In genomic region chr8:110266741-110267140, GRCm38 (mm10) we compare ENCODE assay signal across 8 mouse cellular contexts. TPM values are rescaled to one million over a fixed set of nuclear protein-coding genes. Genes with fewer than 3 reads are reported as not detected.
A peak's percentile ranks its signal among the peaks of the same experiment; 100 is the strongest.
DNase-seq lines count a peak whose midpoint lies in the region; ATAC-seq lines count a peak whose summit lies in the region.

Gene Hydin, plus strand, starts transcription at chr8:110266977.

- H3K4me3 ChIP-seq in forebrain, embryonic 14.5 days (ENCODE audit: low read depth, low read length) = peak within 1 kb of the TSS; percentile 23
- peak within 1 kb of the TSS; percentile 44 for H3K4me3 ChIP-seq in intestine, embryonic 16.5 days (ENCODE audit: low read length)

- peak; percentile 75 for ATAC-seq in cerebellum, adult (ENCODE audit: insufficient number of reproducible peaks, low FRiP score, low TSS enrichment)
- peak; percentile 96 for ATAC-seq in forebrain, embryonic 14.5 days
- peak; percentile 90 for ATAC-seq in intestine, embryonic 16.5 days

- H3K4me2 ChIP-seq in forebrain, embryonic 14.5 days (ENCODE audit: low read length) = peak within 1 kb of the TSS; percentile 43
- H3K4me2 ChIP-seq in intestine, embryonic 16.5 days (ENCODE audit: low read depth, low read length) = peak within 1 kb of the TSS; percentile 72

- WGBS in forebrain, embryonic 14.5 days = under 1% methylated on average over 15 of the region's 15 CpGs
- WGBS in intestine, embryonic 16.5 days = under 1% methylated on average over 15 of the region's 15 CpGs

- H3K4me1 ChIP-seq in forebrain, embryonic 14.5 days (ENCODE audit: control insufficient read depth, insufficient read depth, low read length) = no peaks in the 10 kb centered on the region
- peaks cover 7% of the 10 kb centered on the region for H3K4me1 ChIP-seq in intestine, embryonic 16.5 days (ENCODE audit: control insufficient read depth, insufficient read depth, low read length)

- no peaks in the 10 kb centered on the region for H3K27me3 ChIP-seq in forebrain, embryonic 14.5 days (replicated peaks; ENCODE audit: control insufficient read depth, insufficient read depth, low read length)
- no peaks in the 10 kb centered on the region for H3K27me3 ChIP-seq in intestine, embryonic 16.5 days (replicated peaks; ENCODE audit: control insufficient read depth, insufficient read depth, low read length)

- peak within 1 kb of the TSS; percentile 26; the same call in 1 of the 2 replicates for H3K9ac ChIP-seq in forebrain, embryonic 14.5 days (ENCODE audit: low read length)
- H3K9ac ChIP-seq in intestine, embryonic 16.5 days (ENCODE audit: low read depth, low read length) = peak within 1 kb of the TSS; percentile 57

- peak; percentile 87 for DNase-seq in WW6 (ENCODE audit: low read depth, low spot score)
- peak; percentile 95 for DNase-seq in forebrain, embryonic 14.5 days (ENCODE audit: low spot score)
- DNase-seq in left cerebral cortex, adult 9 months (ENCODE audit: low spot score in 2 of 2) = peak; percentile 51 to 91
- peak; percentile 51 to 63 for DNase-seq in lung, postnatal 4 days
- DNase-seq in right cerebral cortex, postnatal 36 days (ENCODE audit: low spot score in 2 of 2) = peak; percentile 76 to 82
- no peak for DNase-seq in natural killer cell, adult 2 months (ENCODE audit: low spot score in 2 of 2)

- H3K9me3 ChIP-seq in forebrain, embryonic 14.5 days (replicated peaks; ENCODE audit: control insufficient read depth, low read length) = no peaks in the 10 kb centered on the region
- no peaks in the 10 kb centered on the region for H3K9me3 ChIP-seq in intestine, embryonic 16.5 days (ENCODE audit: control insufficient read depth, low read length)

- H3K27ac ChIP-seq in forebrain, embryonic 14.5 days (ENCODE audit: low read depth, low read length) = no peak within 1 kb of the TSS
- no peak within 1 kb of the TSS for H3K27ac ChIP-seq in intestine, embryonic 16.5 days (ENCODE audit: low read length)

- H3K36me3 ChIP-seq in forebrain, embryonic 14.5 days (ENCODE audit: control insufficient read depth, insufficient read depth, low read length) = no peaks in the 10 kb centered on the region
- H3K36me3 ChIP-seq in intestine, embryonic 16.5 days (ENCODE audit: control insufficient read depth, insufficient read depth, low read length) = no peaks in the 10 kb centered on the region

RNA-seq across cellular contexts. Expression of gene Hydin, which starts in this region (rescaled TPM):
- 0.13 and 0.38 TPM in 2 replicates for polyA plus RNA-seq in forebrain, embryonic 14.5 days (2014; fragmentation: Nextera tagmentation; extraction: Ambion mirVana)
- 0.06 and 0.07 TPM in 2 replicates for polyA plus RNA-seq in intestine, embryonic 16.5 days (2015; fragmentation: Nextera tagmentation; extraction: Ambion mirVana)

Comparison
In these comparisons a context has a peak if more than half of its experiments do, and no peak if none do; other contexts are left out.
1. Peak in DNase-seq, ATAC-seq, H3K4me3 ChIP-seq, H3K9ac ChIP-seq and H3K4me2 ChIP-seq in forebrain, embryonic 14.5 days; RNA of the gene not detected or under 1 TPM.
2. Peak in ATAC-seq, H3K4me3 ChIP-seq, H3K9ac ChIP-seq and H3K4me2 ChIP-seq in intestine, embryonic 16.5 days; RNA of the gene not detected or under 1 TPM.
3. DNase-seq: peak in WW6 (single experiment), left cerebral cortex, adult 9 months (2 of 2), lung, postnatal 4 days (2 of 2) and right cerebral cortex, postnatal 36 days (2 of 2); none in natural killer cell, adult 2 months (0 of 2).
4. Peak in every context shown above with its lines, with median percentiles within 50 percentile points of each other: ATAC-seq.